Mouse (Mus musculus) liver, embryonic 14.5 days (tissue): ENCODE measurements around the gene Slc13a5.

Experiments used
- CTCF ChIP-seq: IDR thresholded peaks from 2 replicates; pipeline ENCODE4 v1.5.1; 2016; ENCODE audit warnings: antibody characterized with exemption, low read depth, control low read depth
- EP300 ChIP-seq: IDR thresholded peaks from 2 replicates; pipeline ENCODE4 v1.6.1; 2016; ENCODE audit warnings: antibody characterized with exemption, low read depth

GRCm38 (mm10) chr11:72265483-72265882 is 1.5 kb downstream of the Slc13a5 start:
- TF ChIP-seq CTCF: no peak
- TF ChIP-seq EP300: no peak
